Mouse (Mus musculus) left cerebral cortex, postnatal 4 days (tissue): ENCODE data around the gene Pknox1. TPM values are rescaled to one million over a fixed set of nuclear protein-coding genes. Genes with fewer than 3 reads are reported as not detected.
"Not testable (repeated sequence)": the region's sequence is repeated elsewhere in the genome, so short reads cannot be mapped to it uniquely, and the experiment has no call there.

Experiments used
- DNase-seq: peaks from one replicate; pipeline ENCODE4 v3.0.0-alpha.2; 2022
- intact Hi-C: fragments of 180-260 bp; cut with DNase I; formaldehyde crosslinking; loops from one replicate; pipeline ENCODE4 v1.15.1; 2025
- total RNA-seq, 2 experiments: library from RNA; stranded (reverse); gene quantifications; 2 replicates each; pipeline ENCODE4 v1.2.3; 2021

The Pknox1 gene
- 10 to 100 TPM; 17.8 to 18.8 TPM for total RNA-seq

- intact Hi-C loops, result loop anchor here (5.0 kb wide), 1 partner anchor 52 kb away; no protein-coding TSS in a partner anchor
- peak; percentile 100 for DNase-seq
Observed at GRCm38 (mm10) chr17:31564015-31564857, at the start of gene Pknox1. Pknox1 (plus strand) TSS chr17:31564734.

- no peak for DNase-seq
- intact Hi-C loops, result no loop called here
Observed at GRCm38 (mm10) chr17:31519344-31519945, 45.1 kb upstream of the Pknox1 start.

- intact Hi-C loops, result loop anchor here (10.0 kb wide), 1 partner anchor 135 kb away; the partner anchor contains the start of gene U2af1
- peak; percentile 98 for DNase-seq
Observed at GRCm38 (mm10) chr17:31519946-31520838, 44.3 kb upstream of the Pknox1 start, which contains the start of the genes Wdr4 and Ndufv3. Wdr4 (minus strand) TSS chr17:31519980. Ndufv3 (plus strand) TSS chr17:31520115.

GRCm38 (mm10) chr17:31520895-31521294 is 43.6 kb upstream of the Pknox1 start:
- intact Hi-C loops, result loop anchor here (10.0 kb wide), 1 partner anchor 134 kb away; the partner anchor contains the start of gene U2af1
- peak; percentile 92 for DNase-seq

- peak; percentile 69 for DNase-seq
- intact Hi-C loops, result loop anchor here (10.0 kb wide), 1 partner anchor 133 kb away; the partner anchor contains the start of gene U2af1
Observed at GRCm38 (mm10) chr17:31521948-31522347, 42.6 kb upstream of the Pknox1 start.

- DNase-seq, result no peak
- intact Hi-C loops, result loop anchor here (10.0 kb wide), 1 partner anchor 130 kb away; the partner anchor contains the start of gene U2af1
Observed at GRCm38 (mm10) chr17:31525114-31525513, 39.4 kb upstream of the Pknox1 start.

GRCm38 (mm10) chr17:31525816-31526215 is 38.7 kb upstream of the Pknox1 start:
- intact Hi-C loops, result loop anchor here (10.0 kb wide), 1 partner anchor 129 kb away; the partner anchor contains the start of gene U2af1

GRCm38 (mm10) chr17:31529314-31529713 is 35.2 kb upstream of the Pknox1 start:
- intact Hi-C loops, result loop anchor here (10.0 kb wide), 1 partner anchor 125 kb away; the partner anchor contains the start of gene U2af1
- peak; percentile 51 for DNase-seq

More at GRCm38 (mm10) chr17:31525816-31526215, 38.7 kb upstream of the Pknox1 start:
- no peak for DNase-seq

GRCm38 (mm10) chr17:31531441-31532158 is 32.9 kb upstream of the Pknox1 start:
- no peak for DNase-seq
- intact Hi-C loops, result no loop called here

GRCm38 (mm10) chr17:31532331-31532730 is 32.2 kb upstream of the Pknox1 start:
- DNase-seq, intact Hi-C loops: not testable (repeated sequence)

- intact Hi-C loops, result no loop called here
- no peak for DNase-seq
Observed at GRCm38 (mm10) chr17:31535358-31535757, 29.2 kb upstream of the Pknox1 start.

- intact Hi-C loops, result no loop called here
- DNase-seq, result peak; percentile 91
Observed at GRCm38 (mm10) chr17:31535871-31536629, 28.5 kb upstream of the Pknox1 start.

- DNase-seq, result no peak
- intact Hi-C loops, result no loop called here
Observed at GRCm38 (mm10) chr17:31540101-31540500, 24.4 kb upstream of the Pknox1 start.

- DNase-seq, result no peak
- intact Hi-C loops, result no loop called here
Observed at GRCm38 (mm10) chr17:31540809-31541459, 23.6 kb upstream of the Pknox1 start.

- DNase-seq, result no peak
Observed at GRCm38 (mm10) chr17:31541460-31541831, 23.1 kb upstream of the Pknox1 start.

GRCm38 (mm10) chr17:31543574-31543973 is 21.0 kb upstream of the Pknox1 start:
- intact Hi-C loops, result no loop called here
- no peak for DNase-seq

More at GRCm38 (mm10) chr17:31541460-31541831, 23.1 kb upstream of the Pknox1 start:
- intact Hi-C loops, result no loop called here

- no peak for DNase-seq
Observed at GRCm38 (mm10) chr17:31546444-31547196, 17.9 kb upstream of the Pknox1 start.

GRCm38 (mm10) chr17:31547974-31548373 is 16.6 kb upstream of the Pknox1 start:
- intact Hi-C loops, result no loop called here
- DNase-seq, result no peak

More at GRCm38 (mm10) chr17:31546444-31547196, 17.9 kb upstream of the Pknox1 start:
- intact Hi-C loops, result no loop called here
